Mouse (Mus musculus) CD8-positive naive resting alpha-beta T cell, adult 57 days (primary cell): ENCODE results near the gene Sox14. TPM values are rescaled to one million over a fixed set of nuclear protein-coding genes. Genes with fewer than 3 reads are reported as not detected.

Source experiments
- total RNA-seq: library from RNA; stranded (reverse); gene quantifications from one replicate; pipeline ENCODE4 v1.2.4, GENCODE M21; 2023

Gene Sox14
- not detected for total RNA-seq

GRCm38 (mm10) chr9:99875618-99876372 lies at the start of gene Sox14:
Gene Sox14 (minus strand): TSS chr9:99876170.

Other genes with a start within 250 kb of the Sox14 start
- gene Dzip1l, start 246.7 kb downstream of the Sox14 start, total RNA-seq, result not detected
- gene Cldn18, start 158.9 kb downstream of the Sox14 start, total RNA-seq, result not detected